Mouse (Mus musculus) right cerebral cortex, adult 2 months (tissue): ENCODE results near the gene Fam241b.

Source experiments
- DNase-seq, 2 experiments: peaks; one replicate each; pipeline ENCODE4 v3.0.0; 2021 to 2022; ENCODE audit warnings: low spot score in 2 of 2

Gene Fam241b

DNA sequence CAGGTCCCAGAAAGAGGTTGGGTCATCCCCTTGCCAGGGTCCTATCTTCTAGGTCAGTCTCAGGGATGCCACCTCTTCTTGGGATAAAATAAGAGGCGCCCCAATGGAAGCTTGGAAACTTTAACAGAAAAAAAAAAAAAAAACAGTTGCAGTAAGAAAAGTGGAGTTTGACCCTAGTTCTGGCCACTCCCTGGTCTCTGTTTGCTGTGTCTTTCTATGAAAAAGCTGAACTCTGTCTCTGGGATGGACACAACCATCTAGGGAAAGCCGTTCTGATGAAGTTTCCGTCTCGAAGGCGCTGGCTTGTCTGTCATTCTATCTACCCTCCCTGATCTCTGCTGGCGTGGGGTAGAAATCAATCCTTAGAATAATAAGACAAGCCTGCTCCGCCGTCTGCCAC lies 73.1 kb downstream of the Fam241b start:
- DNase-seq: no peak

DNA sequence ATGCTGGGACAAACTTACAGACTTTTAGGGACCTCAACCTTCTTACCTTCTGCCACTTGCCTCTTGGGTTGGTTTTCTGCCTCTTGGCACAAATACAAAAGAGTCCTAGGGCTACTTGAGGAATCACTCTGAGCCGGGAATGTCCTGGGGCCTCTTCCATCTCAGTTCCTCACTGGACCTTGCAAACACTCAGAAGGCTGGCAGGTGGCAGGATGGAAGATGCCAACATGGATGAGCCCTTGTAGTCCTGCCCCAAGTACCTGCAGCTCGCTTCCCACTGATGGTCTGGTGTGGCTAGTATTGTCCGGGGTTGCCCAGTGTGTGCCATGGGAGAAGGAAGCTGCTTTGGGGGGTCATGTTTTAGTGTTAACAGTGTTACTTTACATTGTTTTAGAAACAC lies 73.8 kb downstream of the Fam241b start:
- no peak for DNase-seq

DNA sequence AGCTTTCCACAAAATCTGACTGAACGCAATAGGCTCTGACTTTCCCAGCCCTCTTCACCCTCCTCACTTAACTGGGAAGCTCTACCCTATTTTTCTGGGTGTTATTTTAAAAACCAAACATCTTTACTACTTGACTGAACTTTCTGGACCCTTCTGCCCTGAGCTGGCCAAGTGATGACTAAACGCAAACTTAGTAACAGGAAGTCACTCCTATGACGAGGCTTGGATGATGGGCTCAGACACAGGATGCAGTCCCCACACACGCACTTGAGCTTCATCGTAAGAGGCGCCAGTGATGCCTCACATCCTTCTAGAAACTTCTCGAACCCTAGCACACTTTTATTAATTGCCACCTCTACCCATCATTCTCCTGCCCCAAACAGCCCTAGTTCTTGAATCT lies 74.3 kb downstream of the Fam241b start:
- DNase-seq: no peak

DNA sequence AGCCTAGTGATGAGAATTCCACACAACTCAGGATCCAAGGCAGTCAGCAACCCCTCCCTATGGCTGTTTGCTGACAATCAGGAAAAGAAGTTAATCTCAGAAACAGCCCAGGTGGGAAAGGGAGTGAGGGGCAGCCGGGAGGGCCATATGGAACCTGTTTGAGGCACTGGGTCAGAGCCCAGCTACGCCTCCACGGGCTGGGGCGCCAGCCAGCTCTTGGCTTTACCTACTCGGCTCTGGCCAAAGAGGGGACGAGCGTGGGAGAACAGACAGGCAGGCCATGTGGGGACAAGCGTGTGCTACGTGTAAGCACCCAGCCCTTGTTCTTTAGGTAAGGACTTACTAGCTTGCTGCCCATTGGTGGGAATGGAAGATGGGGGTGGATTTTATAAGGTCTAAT lies 75.2 kb downstream of the Fam241b start:
- DNase-seq: no peak

DNA sequence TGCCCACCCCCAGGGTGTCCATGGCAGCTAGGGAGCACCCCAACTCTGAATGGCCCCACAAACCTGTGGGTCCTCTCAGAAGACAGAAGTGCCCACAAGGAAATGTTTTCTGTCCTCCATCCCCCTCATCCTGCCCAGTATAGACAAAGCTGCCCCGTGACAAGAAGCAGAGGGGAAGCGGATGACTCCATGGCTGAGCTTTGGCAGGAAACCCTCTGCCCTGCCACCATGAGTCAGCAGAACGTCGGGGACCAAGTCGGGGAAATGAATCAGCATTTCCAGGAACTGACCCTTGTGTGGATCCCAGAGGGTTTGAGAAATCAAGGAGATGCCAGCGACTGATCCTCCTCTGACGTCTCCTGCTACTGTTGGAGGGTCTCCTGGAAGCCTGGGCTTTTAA lies 77.5 kb downstream of the Fam241b start:
- no peak for DNase-seq

DNA sequence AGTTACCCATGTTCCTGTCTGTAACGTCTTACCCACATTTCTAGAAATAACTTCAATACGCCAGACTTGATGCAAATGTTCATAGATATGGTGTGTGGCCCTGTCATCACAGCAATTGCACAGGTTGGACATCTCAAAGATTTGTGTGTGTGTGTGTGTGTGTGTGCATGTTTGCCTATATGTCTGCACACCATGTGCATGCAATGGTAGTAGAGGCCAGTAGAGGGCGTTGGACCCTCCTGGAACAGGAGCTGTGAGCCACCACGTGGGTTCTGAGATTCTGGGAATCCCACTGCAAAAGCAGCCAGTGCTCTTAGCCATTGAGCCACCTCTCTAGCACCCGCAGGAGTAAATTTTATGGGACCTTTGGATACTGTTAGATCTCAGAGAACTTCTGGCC lies 80.9 kb downstream of the Fam241b start:
- no peak for DNase-seq

DNA sequence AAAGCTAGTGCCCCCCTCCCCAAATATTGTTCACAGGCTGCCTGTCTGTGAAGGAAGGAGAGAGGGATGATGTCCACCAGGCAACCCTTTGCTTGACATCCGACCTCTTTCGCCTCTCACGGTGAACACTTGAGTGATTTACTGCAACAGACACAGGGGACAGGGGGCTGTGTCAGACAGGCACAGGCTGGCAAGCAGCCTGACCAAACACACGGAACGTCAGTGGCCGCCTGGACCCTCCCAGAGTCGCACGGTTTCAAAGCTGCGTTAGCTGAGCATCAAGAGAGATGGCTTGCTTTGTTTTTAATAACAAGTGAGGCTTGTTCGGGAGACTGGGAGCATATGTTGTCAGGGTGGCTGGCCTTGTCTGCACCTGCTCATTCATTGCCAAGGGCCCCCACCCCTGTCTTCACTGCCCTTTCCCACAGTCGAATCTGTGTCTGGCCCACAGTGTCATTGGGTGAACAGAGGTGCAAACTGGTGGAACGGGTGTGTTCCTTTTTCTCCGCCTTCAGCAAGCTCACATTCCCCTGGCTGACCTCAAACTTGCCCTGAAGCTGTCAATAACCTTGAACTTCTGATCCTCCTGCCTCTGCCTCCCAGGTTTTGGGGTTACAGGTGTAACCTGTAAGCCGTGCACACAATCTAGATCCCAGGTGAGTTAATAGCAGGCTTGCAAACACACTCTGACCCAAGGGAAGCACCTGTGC lies 82.6 kb downstream of the Fam241b start:
- no peak for DNase-seq

DNA sequence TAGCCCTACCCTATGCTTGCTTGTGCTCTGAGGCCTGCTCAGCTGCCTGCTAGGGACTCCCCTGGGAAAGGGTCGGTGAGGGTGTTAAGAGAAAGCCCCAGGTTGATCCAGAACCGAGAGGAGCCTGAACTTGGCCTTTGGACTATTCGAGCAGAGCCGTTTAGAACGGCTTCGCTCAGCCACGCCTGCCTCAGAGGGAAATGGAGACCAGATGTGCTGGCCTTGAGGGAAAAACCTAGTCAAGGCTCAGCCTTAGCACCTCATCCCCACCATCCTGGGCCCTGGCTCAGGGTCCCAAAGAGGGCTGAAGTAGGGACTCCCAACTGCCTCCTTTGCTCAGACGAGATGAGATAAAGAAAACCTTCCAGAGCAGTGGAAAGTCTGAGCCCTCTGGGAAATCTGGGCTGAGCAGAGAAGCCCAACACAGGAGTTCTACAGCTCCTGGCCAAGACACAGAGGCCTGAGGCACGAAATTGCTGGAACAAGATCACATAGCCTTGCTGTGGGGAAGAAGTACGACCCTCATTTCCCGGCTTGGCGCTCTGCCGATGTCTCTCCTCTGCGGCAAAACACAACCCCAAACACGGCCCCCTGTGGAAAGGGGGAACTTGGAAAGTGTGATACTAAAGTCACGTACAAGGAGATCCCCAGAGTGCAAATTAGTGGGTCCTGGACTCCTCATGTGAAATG lies 83.4 kb downstream of the Fam241b start:
- DNase-seq: no peak

DNA sequence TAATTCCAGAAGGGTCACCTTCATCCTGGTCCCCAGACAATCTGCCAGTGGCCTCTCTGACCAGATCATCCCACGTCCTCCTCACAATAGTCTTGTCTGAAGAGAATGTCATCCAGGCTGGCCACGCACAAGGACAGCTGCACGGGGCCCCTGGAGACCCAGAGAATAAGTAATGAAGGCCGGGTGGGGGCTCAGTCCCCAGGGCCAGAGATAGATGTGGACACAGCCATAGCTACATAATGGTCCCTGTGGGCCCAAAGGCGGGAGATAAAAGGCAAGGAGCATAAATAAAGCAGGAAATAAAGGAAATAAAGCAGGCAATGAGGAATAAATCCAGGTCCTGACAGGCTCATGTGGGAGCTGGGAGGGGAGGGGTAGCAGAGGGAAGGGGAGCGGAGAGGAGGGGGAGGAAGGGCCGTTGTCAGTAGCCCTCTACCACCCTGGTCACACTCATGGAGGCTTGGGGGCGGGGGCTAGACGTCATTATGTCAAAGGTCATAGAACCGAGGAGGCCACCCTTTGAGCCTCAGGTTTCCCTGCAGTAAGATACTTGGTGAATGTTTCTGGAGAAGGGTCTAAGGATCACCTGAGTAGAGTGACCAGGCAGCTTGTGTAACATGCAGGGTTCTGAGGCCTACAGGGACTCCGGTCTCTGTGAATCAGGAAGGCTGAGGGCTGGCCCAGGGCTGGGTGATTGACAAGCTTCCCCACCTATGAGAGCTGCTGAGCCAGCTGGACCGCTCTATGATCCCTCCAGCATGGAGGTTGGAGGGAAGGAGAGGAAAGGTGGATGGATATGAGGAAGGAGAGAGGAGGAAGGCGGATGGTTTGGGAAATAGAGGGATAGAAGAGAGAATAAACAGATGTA lies 85.0 kb downstream of the Fam241b start:
- DNase-seq: no peak
